Mouse (Mus musculus) cerebellum, postnatal 4 days (tissue): ENCODE data around the gene Rag2.

Experiments
- DNase-seq, 2 experiments: peaks; one replicate each; pipeline ENCODE4 v3.0.0; 2022; ENCODE audit warnings: low spot score in 2 of 2, mixed read lengths in 1 of 2

Rag2 gene

DNA sequence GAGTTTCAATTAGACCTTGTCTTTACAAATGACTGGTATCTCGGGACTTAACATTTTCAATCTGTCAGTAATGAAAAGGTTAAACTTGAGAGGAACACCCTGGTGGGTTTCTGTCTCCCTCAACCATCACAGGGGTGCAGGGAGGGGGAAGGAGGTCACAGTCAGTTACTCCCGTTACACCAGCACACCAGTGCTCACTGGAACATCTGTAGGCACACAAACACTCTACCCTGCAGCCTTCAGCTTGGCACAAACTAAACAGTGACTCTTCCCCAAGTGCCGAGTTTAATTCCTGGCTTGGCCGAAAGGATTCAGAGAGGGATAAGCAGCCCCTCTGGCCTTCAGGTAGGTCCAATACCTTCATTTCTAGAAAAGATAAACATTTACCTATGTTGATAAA lies at the start of gene Rag2:
TSS of gene Rag2 (plus strand) at position 193 of the 400 bp plus-strand sequence.
- DNase-seq: no peak

- no peak for DNase-seq
Measured at GRCm38 (mm10) chr2:101577243-101577642, 47.3 kb upstream of the Rag2 start.

DNA sequence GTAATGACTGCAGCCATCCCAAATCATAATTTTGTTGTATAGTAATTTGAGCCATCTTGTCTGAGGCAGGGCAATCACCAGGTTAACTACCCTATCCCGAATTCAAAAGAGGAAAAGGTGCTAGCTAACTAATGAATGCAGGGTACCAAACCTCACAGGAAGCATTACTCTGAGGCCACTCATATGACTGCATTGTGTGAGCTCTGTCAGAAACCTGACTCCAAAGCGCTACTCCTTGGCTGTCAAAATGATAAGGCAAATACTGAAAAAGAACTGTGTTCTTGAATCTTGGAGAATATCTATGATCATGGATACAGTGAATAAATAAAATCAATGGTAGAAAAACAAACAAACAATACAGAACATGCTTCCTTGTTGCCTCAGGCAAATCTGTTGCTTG lies 44.5 kb upstream of the Rag2 start:
- no peak for DNase-seq

DNA sequence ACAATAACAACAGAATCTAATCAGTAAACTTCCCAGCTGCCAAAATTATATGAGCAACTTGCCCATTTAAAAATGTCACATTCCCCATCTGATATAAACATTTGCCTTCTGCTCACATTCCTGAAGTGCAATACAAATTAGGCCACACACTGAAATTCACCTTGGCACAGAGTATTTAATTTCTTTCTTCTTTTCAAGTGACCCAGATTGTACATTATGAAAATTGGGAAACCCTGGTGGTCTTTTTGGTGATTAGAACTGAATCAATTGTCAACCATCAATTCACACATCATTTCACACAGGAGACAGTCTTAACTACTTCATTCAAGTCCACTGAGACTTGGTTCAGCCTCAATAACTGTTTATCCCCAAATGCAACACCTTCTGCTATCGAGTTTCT lies 44.1 kb upstream of the Rag2 start:
- no peak for DNase-seq

GRCm38 (mm10) chr2:101580977-101581376 lies 43.5 kb upstream of the Rag2 start:
- DNase-seq: no peak

- no peak for DNase-seq
Measured at GRCm38 (mm10) chr2:101581418-101581817, 43.1 kb upstream of the Rag2 start.

DNA sequence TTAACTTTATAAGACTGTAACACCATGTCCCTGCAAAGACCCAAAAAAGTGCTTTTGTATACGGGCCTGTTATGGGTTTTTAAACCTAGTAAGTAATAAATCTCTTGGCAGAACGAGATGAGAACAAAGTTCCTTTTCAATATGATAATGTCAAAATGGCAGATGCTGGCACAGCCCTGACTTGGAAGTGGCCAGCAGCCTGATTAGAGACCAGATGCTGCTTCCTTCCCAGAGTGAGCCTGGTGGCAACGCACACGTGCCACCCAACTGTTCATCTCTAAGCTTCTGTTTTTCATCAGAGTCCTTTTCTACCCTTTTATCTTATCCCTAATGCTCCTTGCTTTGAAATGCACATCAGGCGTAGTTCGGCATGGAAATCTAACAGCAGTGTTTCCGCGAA lies 33.2 kb upstream of the Rag2 start:
- no peak for DNase-seq

DNA sequence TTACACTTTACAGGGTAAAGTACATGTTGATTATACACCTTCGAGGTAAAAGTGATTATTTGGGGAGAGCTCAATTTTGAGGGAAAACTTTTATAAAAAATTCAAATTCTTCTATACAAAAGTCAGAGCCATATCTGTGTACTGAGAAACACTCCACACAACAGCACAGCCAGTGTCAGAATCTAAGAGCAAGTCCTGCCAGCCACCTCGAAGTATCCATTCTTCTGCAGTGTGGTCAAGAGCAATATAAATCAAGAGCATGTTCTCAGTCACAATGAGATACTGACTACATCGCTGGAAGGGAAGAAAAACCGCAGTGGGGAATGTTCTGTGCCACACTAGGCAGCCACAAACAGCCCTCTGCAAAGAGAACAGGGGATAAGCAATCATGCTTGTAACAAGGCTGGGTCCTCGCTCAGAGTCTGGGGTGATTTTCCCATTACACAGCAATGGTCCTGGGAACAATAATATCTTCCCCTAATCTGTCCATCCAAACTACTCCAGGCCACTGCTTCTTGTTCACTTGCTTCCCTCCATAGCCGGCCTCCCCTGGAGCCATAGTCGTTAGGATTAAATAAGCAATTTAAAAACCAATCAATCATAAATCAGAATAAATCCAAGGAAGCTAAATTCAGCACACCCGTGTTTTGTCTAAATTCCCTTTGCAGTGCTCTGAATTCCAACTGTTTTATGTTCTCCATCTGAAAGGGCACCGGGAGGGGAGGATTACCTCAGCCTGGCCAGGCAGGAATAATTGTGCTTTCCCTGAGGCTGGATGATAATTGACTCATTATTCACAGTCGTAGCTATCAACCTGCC lies 32.3 kb upstream of the Rag2 start:
- no peak for DNase-seq

GRCm38 (mm10) chr2:101592886-101593285 lies 31.6 kb upstream of the Rag2 start:
- DNase-seq: no peak

DNA sequence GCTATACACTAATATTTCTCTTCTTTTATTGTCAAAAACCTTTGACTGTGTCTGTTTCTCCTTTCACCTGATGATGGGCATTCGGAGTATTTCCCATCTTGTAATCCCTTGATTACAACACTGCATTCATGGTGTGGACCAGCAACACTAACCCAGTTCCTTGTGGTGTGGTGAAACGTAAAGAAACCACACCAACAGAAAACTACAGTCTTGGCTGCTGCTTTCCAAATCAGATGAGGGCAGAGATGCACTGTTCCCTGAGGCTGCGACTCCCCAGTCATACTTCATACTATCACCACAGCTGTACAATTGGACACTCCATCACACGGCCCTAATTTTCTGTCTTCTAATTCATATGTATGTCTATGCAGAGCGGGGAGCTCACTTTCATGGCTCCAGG lies 29.8 kb upstream of the Rag2 start:
- no peak for DNase-seq

- no peak for DNase-seq
Measured at GRCm38 (mm10) chr2:101597186-101597585, 27.3 kb upstream of the Rag2 start.

GRCm38 (mm10) chr2:101598190-101599181 lies 26.0 kb upstream of the Rag2 start:
- DNase-seq: peak in 1 of 2 experiments; percentile 18

DNA sequence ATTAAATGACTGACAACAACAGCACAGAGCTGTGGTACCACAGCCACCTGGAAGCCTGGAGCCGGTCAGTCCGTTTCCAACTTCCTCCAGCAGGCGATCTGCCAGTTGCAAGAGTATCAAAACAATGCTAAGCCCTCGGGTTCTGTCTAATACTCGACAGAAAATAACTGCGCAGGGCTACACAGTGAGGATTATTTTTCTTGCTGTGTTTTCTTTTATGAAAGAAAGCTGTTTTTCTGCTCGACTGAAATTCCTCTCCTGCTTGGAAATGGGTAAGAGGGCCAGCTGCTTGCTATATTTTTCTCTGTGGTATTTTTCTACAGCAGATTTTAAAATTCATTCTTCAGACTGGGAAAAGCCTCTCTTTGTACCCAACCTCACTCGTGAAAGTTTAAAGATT lies 23.8 kb upstream of the Rag2 start:
- peak in 1 of 2 experiments; percentile 46 for DNase-seq

GRCm38 (mm10) chr2:101603099-101603498 lies 21.4 kb upstream of the Rag2 start:
- no peak for DNase-seq

GRCm38 (mm10) chr2:101608232-101608894 lies 16.2 kb upstream of the Rag2 start:
- DNase-seq: peak in 1 of 2 experiments; percentile 32

DNA sequence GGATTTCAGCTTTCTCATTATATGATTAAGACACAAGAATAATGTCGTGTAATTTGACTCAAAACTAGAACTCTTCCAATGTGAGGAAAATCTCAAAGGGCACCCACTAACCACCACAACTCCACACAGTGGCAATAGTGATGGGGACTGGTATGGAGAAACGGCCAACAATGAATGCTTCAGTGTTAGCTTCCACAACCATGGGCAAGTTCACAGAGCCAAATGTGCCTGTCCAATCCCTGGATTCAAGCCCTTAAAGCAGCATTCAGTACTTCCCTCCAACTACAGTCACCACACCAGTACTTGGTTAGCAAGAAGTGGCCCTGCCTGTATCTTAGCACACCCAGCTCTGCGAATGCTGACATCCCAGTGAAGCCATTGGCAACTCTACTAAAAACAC lies 13.7 kb upstream of the Rag2 start:
- no peak for DNase-seq

- no peak for DNase-seq
Measured at GRCm38 (mm10) chr2:101615464-101616305, 8.8 kb upstream of the Rag2 start.

DNA sequence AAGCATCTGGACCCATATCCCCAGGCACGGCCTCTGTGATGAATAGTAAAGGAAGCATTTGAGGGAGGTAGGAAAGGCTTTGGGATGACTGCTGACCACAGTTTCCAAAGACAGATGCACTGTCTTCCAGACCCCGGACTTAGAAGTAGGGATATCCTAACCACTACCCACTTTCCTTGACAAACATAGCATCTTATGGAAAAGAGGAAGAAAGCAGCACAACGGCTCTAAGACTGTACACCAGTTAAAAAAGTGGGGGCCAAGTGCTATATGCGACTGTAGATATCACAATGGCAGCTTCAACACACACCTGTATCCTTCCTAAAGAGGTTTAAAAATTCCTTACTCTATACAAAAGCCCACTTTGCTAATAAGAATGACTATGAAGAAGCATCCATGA lies 6.1 kb upstream of the Rag2 start:
- DNase-seq: no peak

GRCm38 (mm10) chr2:101620899-101621298 lies 3.6 kb upstream of the Rag2 start:
- no peak for DNase-seq

DNA sequence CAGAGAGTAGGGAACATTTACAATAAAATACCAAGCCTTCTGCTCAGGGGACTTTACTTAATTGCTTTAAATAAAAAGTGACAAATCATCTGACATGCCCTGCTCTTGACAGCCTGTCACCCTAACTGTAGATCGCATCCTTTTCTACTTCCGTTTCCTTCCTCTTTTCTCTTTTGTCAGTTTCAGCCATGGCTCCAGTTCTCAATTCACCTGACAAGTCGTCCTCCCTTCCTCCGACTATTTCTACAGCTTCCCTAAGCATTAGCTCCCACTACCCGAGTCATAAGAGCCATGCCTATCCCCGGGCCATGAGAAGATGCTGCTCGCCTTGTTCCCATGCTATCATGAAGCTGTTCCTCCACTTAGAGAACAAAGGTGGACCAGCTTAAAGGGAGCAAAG lies 2.9 kb upstream of the Rag2 start:
- DNase-seq: no peak

DNA sequence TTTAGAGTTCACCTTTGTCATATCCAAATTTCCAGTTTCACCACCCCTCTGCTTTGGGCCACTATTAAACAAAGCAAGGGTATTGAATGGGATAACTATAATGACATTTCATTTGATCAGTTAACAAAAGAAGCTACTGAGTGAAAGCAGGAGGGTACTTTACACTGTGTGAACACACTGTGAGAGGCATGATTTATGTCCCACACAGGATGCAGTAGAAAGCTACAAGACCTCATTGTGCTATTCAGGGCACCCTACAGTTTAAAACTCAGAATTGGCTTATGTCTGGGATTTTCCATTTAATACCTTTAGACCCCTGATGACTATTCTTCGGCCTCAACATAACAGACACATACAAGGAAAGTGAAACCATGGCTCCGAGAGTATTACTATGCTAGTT lies 1.5 kb upstream of the Rag2 start:
- DNase-seq: no peak
